Mouse (Mus musculus) urinary bladder, adult 18-20 months (tissue): Measurements from ENCODE around the gene Tsc2.

Experiments
- DNase-seq, 2 experiments: peaks; one replicate each; pipeline ENCODE4 v3.0.0; 2022; ENCODE audit warnings: low spot score in 2 of 2, mixed read lengths in 2 of 2

Tsc2 gene

DNA sequence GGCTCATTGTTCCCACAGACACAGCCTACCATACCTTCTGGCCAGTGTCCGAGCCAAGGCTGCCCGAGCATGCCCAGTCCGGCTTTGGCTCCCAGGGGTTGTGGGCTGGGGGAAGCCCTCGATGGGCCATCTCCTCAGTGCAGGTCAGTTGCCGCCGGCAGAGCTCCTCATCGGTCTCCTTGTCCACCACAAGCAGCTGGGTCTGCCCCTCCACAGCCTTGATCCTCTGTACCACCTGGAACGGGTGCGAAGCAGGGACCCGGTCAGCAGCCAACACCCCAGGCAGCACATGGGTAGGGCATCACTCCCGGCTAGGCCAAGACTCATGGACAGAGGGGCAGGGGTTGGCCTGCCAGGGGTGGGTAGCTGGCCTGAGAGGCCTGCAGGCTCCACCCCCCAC, 15.1 kb upstream of the Tsc2 start:
- DNase-seq = no peak

DNA sequence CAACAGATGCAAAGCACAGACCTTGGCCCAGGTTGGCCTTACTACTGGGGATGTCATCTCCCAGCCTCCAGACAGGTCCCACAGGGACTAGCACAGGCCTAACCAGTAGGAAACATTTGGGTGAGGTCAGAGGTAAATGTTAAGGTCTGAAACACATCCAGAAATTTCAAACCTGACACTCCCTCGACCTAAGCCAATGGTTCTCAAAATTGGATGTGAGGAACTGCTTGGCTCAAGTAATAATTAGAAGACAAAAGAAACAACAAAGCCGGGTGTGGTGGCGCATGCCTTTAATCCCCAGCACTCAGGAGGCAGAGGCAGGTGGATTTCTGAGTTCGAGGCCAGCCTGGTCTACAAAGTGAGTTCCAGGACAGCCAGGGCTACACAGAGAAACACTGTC, 14.0 kb upstream of the Tsc2 start:
- DNase-seq = no peak

DNA sequence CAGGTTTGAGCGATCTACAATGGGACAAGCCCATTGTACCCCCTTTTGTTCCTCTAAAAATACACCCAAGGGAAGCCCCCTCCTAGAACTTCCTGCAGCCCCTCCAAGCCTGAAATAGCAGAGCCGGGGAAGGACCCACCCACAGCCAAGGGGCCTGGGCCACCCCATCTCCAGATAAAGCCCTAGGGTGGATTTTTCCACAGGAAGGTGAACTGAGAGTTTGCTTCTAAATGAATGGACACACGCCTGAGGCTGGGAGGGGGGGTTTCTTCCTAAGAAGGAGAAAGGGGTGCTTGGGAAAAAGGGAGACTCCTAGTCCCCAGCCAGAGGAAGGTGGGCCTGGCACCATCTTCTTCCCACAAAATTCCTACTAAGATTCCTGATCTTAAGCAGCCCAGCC, 13.5 kb upstream of the Tsc2 start:
- DNase-seq = no peak

DNA sequence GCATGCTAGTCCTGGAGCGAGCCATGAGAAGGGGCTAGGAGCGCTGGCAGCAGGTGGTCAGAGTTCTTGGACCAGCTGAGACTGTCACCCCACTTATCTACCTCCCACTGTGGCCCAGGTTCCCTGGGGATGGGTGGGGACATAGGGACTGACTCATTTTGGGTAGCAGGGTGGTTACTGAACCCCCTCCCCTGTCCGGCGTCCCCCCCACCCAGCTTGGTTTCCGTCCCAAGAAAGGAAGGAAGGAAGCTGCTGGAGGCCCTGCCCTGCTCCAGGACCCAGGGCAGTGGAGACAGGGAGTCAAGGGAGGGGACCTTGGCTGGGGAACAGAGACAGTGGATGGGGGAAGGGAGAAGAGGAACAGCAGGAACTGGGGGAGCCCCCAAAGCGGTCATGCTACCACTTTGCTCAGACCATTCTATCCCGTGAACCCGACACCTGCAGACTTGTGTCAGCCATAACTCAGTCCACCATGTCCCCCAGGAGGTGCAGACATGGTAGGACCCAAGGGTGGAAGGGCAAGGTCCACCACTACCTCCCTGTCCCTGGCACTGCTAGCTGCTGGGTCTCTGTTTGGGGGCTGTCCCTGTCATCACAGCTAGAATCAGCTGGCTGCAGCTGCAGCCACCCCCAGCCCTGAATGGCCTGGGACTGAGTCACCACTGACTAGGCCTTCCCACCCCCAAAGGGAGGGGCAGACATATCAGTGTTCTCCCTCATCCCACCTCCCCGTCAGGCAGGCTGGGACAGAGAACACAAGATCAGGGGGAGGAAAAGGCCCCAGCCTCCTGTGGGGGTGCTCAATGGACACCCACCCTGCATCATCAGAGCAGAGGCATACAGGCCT, 12.7 kb upstream of the Tsc2 start:
- no peak for DNase-seq

DNA sequence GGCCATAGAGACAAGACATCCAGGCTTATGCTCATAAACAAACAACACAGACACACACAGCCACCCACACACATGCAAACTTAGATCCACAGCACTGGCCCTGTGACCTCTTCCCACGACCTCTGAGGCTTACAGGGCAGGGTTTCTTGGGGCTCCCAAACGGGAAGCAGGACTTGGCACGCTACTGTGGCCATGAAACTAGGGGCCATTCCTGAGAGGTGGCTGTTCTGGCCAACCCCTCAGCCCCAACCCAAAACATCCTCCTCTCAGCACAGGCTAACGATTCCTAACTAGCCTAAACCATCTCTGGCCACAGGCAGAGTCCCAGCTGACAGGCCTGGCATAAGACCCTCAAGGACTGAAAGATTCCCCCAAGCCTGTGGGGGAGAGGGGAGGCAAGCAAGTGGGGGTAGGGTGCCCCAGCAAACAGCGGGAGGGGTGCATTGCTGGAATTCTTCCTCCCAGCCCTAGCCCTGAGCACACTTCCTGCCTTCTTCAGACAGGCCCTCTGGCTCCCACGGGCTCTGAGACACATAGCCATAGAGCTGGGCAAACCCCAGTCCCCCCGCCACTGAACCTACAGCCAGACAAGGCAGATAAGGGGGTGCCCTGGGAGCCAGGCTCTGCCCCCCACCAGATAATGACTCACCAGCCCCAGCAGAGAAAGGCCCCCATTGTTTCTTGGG, 11.7 kb upstream of the Tsc2 start:
- DNase-seq = no peak

DNA sequence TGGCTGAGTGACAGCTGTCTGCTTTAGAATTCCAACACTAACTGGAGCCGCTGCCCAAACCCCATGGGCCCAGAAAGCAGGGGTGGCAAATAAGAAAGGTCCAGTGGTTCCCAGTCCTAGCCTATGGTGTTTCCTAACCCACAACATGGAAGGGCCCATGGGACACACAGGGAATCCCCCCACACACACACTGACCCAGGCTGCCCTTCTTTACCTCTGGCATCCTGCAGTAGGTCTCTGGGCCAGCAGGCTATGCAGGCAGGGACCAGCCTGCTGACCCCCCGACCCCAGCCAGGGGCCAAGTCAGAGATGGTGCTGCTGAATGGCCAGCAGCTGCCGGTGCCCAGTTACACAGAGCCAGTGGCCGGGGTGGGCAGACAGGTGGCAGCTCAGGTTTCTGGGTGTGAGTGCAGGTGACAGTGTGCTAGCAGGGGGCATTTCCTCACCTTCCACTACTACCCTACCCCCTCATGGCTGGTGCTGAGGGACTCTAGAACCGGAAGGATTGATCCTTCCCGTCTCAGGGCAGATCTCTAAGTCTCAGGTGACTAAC, 10.4 kb upstream of the Tsc2 start:
- no peak for DNase-seq

DNA sequence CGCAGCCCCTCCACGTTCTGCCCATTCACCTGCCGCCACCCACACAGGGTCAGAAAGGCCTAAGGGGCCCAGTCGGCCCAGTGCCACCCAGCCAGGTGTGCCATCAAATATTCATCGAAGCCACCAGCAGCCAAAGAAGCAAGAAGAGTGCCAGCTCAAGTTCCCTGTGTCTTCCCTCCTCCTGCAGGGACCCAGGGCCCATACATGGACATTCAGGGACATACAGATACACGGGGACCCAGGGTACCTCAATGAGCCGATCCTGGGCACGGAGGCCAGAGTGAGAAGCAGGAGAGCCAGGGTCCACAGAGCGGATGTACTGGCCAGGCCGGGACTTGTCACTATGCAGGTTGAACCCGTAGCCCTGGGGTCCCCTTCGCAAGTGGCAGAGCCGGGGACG, 9.5 kb upstream of the Tsc2 start:
- DNase-seq = no peak

DNA sequence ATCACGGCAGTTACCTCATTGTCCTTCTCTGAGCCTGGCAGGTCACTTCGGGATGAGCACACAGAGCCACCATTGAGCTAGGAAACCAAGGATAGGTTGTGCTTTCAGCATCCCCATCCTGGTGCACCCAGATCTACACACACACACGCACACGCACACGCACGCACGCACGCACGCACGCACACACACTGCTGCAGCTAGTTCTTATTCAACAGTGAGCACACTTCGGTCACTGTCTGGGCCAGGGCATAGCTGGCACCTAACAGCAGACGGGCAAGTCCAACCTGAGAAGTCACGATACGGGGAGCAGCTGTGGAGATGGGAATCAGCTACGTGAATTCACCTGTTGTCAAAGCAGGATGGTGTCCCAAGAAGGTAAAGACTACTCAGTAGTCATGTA, 8.2 kb upstream of the Tsc2 start:
- DNase-seq = no peak

DNA sequence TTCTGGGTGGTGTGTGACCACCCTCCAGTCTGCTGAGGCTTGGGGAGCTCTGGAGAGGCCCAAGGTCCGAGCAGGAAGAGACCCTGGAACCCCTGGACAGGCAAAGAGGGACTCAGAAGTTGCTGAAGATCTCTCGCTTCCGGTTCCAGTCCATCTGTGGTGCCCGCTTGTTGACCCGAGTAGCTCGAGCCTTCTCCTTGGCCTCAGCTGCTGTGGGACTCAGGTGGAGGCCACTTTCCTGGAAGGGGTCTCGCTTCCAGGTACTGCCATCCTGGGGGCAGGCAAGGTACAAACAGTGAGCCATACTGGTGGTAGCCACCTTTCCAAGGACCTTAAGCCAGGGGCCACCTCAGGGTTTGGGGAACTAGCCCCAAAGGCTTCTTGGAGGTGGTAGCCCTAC, 7.7 kb upstream of the Tsc2 start:
- DNase-seq = no peak

DNA sequence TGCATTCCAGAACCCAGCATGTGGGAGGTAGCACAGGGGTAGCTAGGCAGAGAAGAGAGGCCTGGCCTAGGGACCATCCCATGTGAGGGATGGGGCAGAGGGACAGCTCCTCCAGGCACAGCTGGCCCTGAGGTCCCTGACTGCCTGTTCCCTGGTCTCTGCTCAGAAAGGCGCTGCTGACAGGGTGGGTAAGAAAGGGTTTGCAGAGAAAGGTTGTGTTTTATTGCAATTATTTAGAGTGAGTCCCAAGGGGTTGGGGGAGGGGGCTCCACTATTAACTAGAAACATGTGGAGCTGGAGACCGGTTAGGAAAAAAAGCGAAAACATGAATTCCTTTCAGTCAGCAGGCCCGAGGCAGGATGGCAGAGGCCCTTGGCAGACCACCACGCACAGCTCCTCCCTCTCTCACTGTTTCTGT, 7.2 kb upstream of the Tsc2 start:
- DNase-seq = no peak

DNA sequence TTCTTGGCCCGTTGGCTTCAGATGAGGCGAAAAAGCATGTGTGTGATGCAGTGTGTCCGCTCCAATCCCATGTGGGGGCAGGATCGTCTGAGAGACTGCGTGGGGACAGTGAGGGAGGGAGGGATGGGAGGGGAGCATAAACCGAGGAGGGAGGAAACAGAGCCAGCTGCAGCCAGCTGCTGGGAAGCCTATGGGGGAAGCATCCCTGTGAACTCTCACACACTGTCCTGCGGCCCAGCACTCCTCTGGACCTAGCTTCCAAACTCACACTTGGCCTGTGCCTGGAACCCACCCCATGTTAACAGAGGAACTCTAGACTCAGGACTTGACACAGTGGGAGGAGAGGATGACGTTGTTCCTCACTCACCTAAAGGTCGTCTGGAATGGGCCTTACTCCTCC, 6.4 kb upstream of the Tsc2 start:
- DNase-seq = peak in 1 of 2 experiments; percentile 59

DNA sequence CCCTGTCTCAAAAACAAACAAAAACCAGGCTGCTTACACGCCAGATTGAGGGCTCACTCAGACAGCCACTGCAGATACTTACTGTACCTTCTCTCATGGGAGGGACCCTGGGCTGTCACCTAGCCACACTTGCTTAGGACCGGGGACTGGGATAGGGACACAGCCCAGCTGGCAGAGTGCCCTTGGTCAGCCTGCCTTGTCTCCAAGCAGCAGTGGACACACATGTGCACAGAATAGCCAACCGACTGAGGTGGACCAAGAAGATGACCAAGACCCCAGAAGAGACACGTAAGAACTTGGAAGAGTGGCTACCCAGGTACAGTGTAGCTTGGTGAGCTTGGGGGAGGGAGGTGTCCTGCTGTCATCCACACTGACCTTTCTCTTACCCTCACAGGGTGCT, 5.8 kb upstream of the Tsc2 start:
- no peak for DNase-seq

DNA sequence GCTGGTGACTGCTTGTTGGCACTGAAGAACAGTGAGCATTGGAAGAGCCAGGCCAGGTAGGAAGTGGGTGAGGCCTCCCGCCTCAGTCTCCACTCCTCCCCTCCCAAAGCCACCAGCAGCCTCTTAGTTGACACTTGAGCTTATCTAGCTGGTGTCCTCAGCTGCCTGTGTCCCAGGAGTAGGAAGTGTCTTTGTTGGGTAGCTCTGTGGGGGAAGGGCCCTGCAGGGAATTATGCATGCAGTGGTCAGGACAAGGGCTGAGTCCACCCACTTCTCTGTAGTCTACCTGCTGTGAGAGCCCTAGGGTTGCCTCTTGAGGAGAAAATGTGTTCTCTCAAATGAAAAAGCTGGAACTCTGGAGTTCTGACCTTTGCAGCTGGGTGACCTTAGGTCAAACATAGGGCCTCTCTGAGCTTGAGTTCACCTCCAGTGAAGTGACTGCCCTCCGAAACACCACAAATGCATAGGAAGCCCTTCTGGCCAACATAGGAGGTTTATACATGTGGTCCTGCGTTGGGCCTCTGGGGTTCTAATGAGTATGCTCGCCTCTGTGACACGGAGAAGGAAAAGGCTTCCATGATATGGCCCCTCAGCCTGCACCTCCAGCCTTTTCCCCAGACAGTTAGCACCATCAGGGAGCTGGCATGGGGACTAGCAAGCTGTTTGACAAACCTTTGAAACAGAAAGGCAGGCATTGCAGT, 4.5 kb upstream of the Tsc2 start:
- no peak for DNase-seq

DNA sequence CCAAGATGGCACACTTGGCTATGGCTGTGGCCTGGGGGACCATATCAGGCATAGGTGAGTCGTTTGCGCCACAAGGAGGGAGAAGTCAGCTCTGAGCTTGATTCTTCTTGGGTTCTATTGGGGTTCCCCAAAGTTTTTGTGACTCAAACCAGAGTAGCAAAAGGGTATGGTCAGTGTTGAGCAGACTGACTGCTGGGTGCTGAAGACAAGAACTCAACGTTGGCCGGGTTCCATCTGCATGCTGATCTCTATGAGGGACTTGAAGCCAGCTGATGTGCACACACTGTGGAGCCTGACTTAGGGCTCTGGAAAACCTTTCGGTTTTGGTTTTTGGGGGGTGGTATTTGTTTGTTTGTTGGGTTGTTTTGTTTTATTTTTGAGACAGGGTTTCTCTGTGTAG, 3.3 kb upstream of the Tsc2 start:
- DNase-seq = no peak

DNA sequence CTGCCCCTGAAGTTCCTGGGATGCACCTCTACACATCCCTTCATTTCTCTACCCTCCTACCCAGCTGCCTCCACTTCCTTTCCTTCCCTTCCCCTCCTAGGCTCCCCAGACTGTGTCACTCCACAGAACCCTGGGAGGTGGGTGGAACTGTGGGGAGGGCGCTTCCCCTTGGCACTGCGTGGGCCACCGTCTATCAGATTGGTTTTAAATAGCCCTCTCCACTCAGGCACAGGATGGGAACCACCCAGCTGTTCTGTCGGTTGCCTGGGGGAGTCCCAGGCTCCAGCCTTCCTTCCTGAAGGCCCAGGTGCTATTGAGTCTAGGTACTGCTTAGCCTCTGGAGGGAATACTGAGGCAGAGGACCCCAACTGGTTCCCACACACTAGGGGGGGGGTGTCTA, 2.6 kb upstream of the Tsc2 start:
- no peak for DNase-seq

DNA sequence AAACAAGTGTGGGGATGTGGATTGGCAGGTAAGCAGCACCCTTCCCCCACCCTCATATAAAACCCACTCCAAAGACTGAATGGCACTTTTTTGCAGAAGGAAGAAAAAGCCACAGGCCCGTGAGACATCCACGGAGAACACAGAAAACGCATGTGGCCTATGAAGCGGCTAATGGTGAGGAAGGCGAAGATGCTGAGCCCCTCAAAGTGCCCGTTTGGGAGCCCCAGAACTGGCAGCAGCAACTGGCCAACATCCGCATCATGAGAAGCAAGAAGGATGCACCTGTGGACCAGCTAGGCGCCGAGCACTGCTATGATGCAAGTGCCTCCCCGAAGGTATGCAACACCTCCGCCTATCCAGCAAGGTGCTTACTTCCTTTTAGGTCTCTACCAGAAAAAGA, 1.4 kb upstream of the Tsc2 start:
- no peak for DNase-seq

DNA sequence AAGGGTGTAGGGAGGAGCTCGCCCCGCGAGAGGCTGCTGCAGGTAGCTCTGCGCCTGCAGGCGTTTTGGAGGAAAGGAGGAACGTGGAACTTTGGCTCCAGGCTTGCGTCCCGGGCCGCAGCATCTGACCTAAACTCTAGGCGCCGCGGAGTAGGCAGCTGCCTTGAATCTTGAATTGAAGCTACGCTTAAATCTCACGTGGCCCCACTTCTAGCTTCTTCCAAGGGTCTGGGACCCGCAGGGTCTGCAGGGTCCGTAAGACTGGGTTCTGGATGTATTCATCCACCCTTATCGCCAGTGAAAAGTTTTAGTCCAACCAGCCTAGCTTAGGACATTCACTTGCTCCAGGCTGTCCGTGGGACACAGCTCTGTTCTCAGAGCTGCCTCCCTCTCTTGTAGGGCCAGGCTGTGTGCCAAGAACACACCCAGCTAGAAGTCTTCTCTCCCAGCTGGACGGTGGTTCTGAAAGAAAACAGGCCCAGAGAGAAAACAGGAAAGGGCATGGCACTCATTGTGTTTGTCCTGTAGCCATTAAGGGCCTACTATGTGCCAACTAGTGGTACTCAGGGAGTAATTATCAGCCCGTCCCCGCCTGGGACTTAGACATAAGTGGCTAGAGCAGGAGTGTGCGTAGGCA, 501 bp upstream of the Tsc2 start:
- peak; percentile 39 to 55 for DNase-seq

DNA sequence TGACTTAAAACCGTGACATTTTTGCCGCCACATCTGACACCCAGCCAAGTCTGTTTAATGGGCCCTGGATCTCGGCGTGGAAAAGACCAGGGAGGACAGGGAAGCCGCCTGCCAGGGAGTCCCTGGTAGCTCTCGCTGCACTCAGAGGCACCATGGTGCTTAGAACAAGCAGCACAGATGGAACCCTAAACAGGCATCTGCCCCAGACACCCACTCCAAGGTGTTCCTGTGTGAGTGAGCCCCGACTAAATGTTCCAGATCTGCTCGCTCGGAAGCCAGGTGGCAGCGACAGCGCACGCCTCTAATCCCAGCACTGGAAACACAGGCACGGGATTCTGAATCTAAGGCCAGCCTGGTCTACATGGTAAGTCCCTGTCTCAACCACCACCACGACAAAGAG, 2.4 kb downstream of the Tsc2 start:
- no peak for DNase-seq

DNA sequence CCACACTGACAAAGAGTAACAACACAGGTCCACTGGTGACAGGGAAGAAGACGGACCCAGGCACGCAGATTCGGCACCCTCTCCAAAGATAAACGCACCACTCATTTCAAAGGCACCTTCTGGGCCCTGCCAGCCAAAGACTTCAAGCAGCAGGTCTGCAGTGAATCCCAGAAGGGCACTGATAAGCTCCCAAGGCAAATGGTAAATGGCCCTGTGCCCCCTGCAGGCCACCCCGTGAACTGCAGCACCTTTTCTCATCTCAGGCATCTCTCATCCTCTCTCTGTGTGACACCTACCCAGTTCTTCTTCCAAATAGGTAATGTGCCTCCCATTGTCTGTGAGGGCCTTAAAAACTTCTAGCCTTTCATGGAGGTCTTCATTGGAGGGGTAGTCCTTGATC, 3.8 kb downstream of the Tsc2 start:
- DNase-seq = peak in 1 of 2 experiments; percentile 76

DNA sequence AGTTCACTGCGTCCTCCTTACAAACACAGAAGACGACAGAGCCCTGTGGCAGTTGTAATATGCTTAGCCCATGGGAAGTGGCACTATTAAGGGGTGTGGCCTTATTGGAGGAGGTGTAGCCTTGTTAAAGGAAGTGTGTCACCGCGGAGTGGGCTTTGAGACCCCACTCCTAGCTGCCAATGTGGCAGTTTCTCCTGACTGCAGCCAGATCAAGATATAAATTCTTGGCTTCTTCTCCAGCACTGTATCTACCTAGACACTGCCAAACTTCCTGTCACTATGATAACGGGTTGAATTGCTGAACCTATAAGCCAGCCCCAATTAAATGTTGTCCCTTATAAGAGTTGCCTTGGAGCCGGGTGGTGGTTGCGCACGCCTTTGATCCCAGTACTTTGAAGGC, 7.0 kb downstream of the Tsc2 start:
- DNase-seq = no peak

DNA sequence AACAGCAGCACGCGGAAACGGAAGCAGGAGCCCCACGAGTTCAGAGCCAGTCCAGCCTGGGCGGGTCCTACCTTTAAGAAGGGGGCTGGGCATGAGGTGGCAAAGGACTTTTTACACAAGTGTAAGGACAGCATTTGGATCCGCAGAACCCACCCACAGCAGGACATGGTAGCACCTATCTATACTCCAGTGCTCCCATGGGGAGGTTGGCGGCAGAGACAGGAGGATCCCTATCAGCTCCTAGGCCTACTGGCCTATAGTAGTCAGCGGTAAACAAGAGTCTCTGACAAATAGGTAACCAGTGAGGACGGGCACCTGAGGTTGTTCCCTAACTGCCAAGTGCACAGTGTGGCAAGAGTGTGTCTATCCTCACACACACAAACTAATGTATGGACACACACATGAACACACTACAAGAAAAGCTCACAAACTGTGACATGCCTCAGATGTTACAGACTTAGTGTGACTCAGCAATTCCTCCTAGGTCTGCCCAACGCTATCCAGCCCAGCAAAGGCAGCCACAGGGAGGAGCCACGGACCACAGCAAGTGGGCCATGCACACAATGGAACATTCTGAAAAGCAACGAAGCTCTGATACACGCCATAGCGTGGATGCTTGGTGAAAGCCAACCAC, 14.8 kb downstream of the Tsc2 start:
- DNase-seq = no peak

DNA sequence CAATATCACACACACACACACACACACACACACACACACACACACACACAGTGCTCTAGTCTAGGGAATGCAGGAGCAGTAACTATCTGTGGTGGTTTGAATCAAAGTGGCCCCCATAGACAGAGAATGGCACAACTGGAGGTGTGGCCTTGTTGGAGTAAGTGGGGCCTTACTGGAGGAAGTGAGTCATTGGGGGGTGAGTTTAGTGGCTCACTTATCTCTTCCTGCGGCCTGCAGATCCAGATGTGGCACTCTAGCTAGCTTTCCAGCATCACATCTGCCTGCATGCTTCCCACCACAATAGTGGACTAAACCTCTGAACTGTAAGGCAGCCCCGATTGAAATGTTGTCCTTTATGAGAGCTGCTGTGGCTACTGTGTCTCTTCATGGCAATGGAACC, 21.7 kb downstream of the Tsc2 start:
- no peak for DNase-seq
